Mouse (Mus musculus): Measurements from ENCODE around the gene Cnot10.
"Not testable (repeated sequence)": the region's sequence is repeated elsewhere in the genome, so short reads cannot be mapped to it uniquely, and the experiment has no call there.

Gene Cnot10

GRCm38 (mm10) chr9:114649371-114649770, 9.4 kb upstream of the Cnot10 start:
- DNase-seq (ENCODE audit: low read depth) = no peak

- DNase-seq (ENCODE audit: low read depth) = not testable (repeated sequence)
These were observed 8.5 kb upstream of the Cnot10 start for GRCm38 (mm10) chr9:114648472-114648871.

GRCm38 (mm10) chr9:114647506-114648432, 7.8 kb upstream of the Cnot10 start:
- no peak for DNase-seq (ENCODE audit: low read depth)

- no peak for DNase-seq (ENCODE audit: low read depth)
These were observed 6.8 kb upstream of the Cnot10 start for GRCm38 (mm10) chr9:114646556-114647505.

GRCm38 (mm10) chr9:114639186-114639748, 717 bp downstream of the Cnot10 start:
- DNase-seq (ENCODE audit: low read depth) = no peak

GRCm38 (mm10) chr9:114636751-114637150, 3.2 kb downstream of the Cnot10 start:
- no peak for DNase-seq (ENCODE audit: low read depth)

- DNase-seq (ENCODE audit: low read depth) = no peak
These were observed 3.8 kb downstream of the Cnot10 start for GRCm38 (mm10) chr9:114636150-114636549.

GRCm38 (mm10) chr9:114632331-114632730, 7.7 kb downstream of the Cnot10 start:
- no peak for DNase-seq (ENCODE audit: low read depth)

- no peak for DNase-seq (ENCODE audit: low read depth)
These were observed 13.3 kb downstream of the Cnot10 start for GRCm38 (mm10) chr9:114626726-114627125.

- DNase-seq (ENCODE audit: low read depth) = no peak
These were observed 15.8 kb downstream of the Cnot10 start for GRCm38 (mm10) chr9:114624178-114624577.

- DNase-seq (ENCODE audit: low read depth) = no peak
These were observed 18.8 kb downstream of the Cnot10 start for GRCm38 (mm10) chr9:114621149-114621548.

- no peak for DNase-seq (ENCODE audit: low read depth)
These were observed 25.6 kb downstream of the Cnot10 start for GRCm38 (mm10) chr9:114614176-114614953.

- no peak for DNase-seq (ENCODE audit: low read depth)
These were observed 27.0 kb downstream of the Cnot10 start for GRCm38 (mm10) chr9:114613026-114613425.

GRCm38 (mm10) chr9:114612566-114612965, 27.4 kb downstream of the Cnot10 start:
- no peak for DNase-seq (ENCODE audit: low read depth)

- DNase-seq (ENCODE audit: low read depth) = no peak
These were observed 29.7 kb downstream of the Cnot10 start for GRCm38 (mm10) chr9:114610266-114610665.

- no peak for DNase-seq (ENCODE audit: low read depth)
These were observed 36.0 kb downstream of the Cnot10 start for GRCm38 (mm10) chr9:114603876-114604540.

GRCm38 (mm10) chr9:114601096-114601495, 38.9 kb downstream of the Cnot10 start:
- DNase-seq (ENCODE audit: low read depth) = no peak

GRCm38 (mm10) chr9:114585017-114585345, 55.0 kb downstream of the Cnot10 start:
- no peak for DNase-seq (ENCODE audit: low read depth)

- no peak for DNase-seq (ENCODE audit: low read depth)
These were observed 55.6 kb downstream of the Cnot10 start for GRCm38 (mm10) chr9:114584183-114585016.

- DNase-seq (ENCODE audit: low read depth) = no peak
These were observed 56.2 kb downstream of the Cnot10 start for GRCm38 (mm10) chr9:114583812-114584182.
